Mouse (Mus musculus): ENCODE measurements around the gene Fancl. TPM values are rescaled to one million over a fixed set of nuclear protein-coding genes. Genes with fewer than 3 reads are reported as not detected.

The Fancl gene
- polyA plus RNA-seq, 1 experiment from 2014 or later = 24.9 TPM

GRCm38 (mm10) chr11:26451228-26451627 lies 65.3 kb downstream of the Fancl start:
- Histone ChIP-seq H3K27me3 (ENCODE audit: control insufficient read depth, insufficient read depth, low read length) (no peaks in the 10 kb centered on the region), H3K4me3 (ENCODE audit: low read depth, low read length) (no peak overlapping the region), H3K36me3 (ENCODE audit: control insufficient read depth, insufficient read depth, low read length) (no peaks in the 10 kb centered on the region), H3K4me1 (ENCODE audit: control insufficient read depth, insufficient read depth, low read length) (0 out of 2 replicates have a peak, but pooled peaks cover 2% of the 10 kb centered on the region), H3K4me2 (no peak overlapping the region), H3K9me3 (replicated peaks; ENCODE audit: control insufficient read depth, low read length) (no peaks in the 10 kb centered on the region), H3K27ac (ENCODE audit: low read depth, low read length) (no peak overlapping the region), H3K9ac (ENCODE audit: low read depth, low read length) (no peak overlapping the region)
- whole genome bisulfite sequencing (ENCODE audit: insufficient replicate concordance) = 84% methylated on average over 2 of the region's 2 CpGs
- ATAC-seq (replicated peaks; ENCODE audit: insufficient number of reproducible peaks, low FRiP score, low TSS enrichment) = no peak

GRCm38 (mm10) chr11:26452693-26453092 lies 66.8 kb downstream of the Fancl start:
- no peak for ATAC-seq (replicated peaks; ENCODE audit: insufficient number of reproducible peaks, low FRiP score, low TSS enrichment)
- Histone ChIP-seq H3K27me3 (ENCODE audit: control insufficient read depth, insufficient read depth, low read length) (no peaks in the 10 kb centered on the region), H3K4me1 (ENCODE audit: control insufficient read depth, insufficient read depth, low read length) (0 out of 2 replicates have a peak, but pooled peaks cover 2% of the 10 kb centered on the region), H3K27ac (ENCODE audit: low read depth, low read length) (no peak overlapping the region), H3K9ac (ENCODE audit: low read depth, low read length) (no peak overlapping the region), H3K4me2 (no peak overlapping the region), H3K9me3 (replicated peaks; ENCODE audit: control insufficient read depth, low read length) (no peaks in the 10 kb centered on the region), H3K36me3 (ENCODE audit: control insufficient read depth, insufficient read depth, low read length) (no peaks in the 10 kb centered on the region), H3K4me3 (ENCODE audit: low read depth, low read length) (no peak overlapping the region)
- WGBS (ENCODE audit: insufficient replicate concordance) = 89% methylated on average over 4 of the region's 4 CpGs

GRCm38 (mm10) chr11:26454081-26454480 lies 68.1 kb downstream of the Fancl start:
- 84% methylated on average over 4 of the region's 4 CpGs for WGBS (ENCODE audit: insufficient replicate concordance)

GRCm38 (mm10) chr11:26477037-26477739 lies 91.3 kb downstream of the Fancl start:
- Histone ChIP-seq H3K4me1 (ENCODE audit: control insufficient read depth, insufficient read depth, low read length) (no peaks in the 10 kb centered on the region), H3K36me3 (ENCODE audit: control insufficient read depth, insufficient read depth, low read length) (no peaks in the 10 kb centered on the region), H3K4me3 (ENCODE audit: low read depth, low read length) (no peak overlapping the region), H3K9me3 (replicated peaks; ENCODE audit: control insufficient read depth, low read length) (no peaks in the 10 kb centered on the region), H3K27me3 (ENCODE audit: control insufficient read depth, insufficient read depth, low read length) (no peaks in the 10 kb centered on the region), H3K4me2 (no peak overlapping the region), H3K9ac (ENCODE audit: low read depth, low read length) (no peak overlapping the region), H3K27ac (ENCODE audit: low read depth, low read length) (no peak overlapping the region)
- WGBS (ENCODE audit: insufficient replicate concordance) = 74% methylated on average over 6 of the region's 6 CpGs
- no peak for ATAC-seq (replicated peaks; ENCODE audit: insufficient number of reproducible peaks, low FRiP score, low TSS enrichment)

More at GRCm38 (mm10) chr11:26454081-26454480, 68.1 kb downstream of the Fancl start:
- no peak overlapping the region for H3K4me3 ChIP-seq (ENCODE audit: low read depth, low read length)
- 0 out of 2 replicates have a peak, but pooled peaks cover 2% of the 10 kb centered on the region for H3K4me1 ChIP-seq (ENCODE audit: control insufficient read depth, insufficient read depth, low read length)
- no peaks in the 10 kb centered on the region for H3K36me3 ChIP-seq (ENCODE audit: control insufficient read depth, insufficient read depth, low read length)
- no peak overlapping the region for H3K4me2 ChIP-seq
- no peak overlapping the region for H3K9ac ChIP-seq (ENCODE audit: low read depth, low read length)
- no peak overlapping the region for H3K27ac ChIP-seq (ENCODE audit: low read depth, low read length)
- no peak for ATAC-seq (replicated peaks; ENCODE audit: insufficient number of reproducible peaks, low FRiP score, low TSS enrichment)
- H3K27me3 ChIP-seq (ENCODE audit: control insufficient read depth, insufficient read depth, low read length) = no peaks in the 10 kb centered on the region
- H3K9me3 ChIP-seq (replicated peaks; ENCODE audit: control insufficient read depth, low read length) = no peaks in the 10 kb centered on the region

GRCm38 (mm10) chr11:26481691-26482242 lies 95.8 kb downstream of the Fancl start:
- WGBS (ENCODE audit: insufficient replicate concordance) = 93% methylated on average over 3 of the region's 3 CpGs
- H3K4me3 ChIP-seq (ENCODE audit: low read depth, low read length) = no peak overlapping the region
- H3K36me3 ChIP-seq (ENCODE audit: control insufficient read depth, insufficient read depth, low read length) = no peaks in the 10 kb centered on the region
- no peak overlapping the region for H3K4me2 ChIP-seq
- H3K27ac ChIP-seq (ENCODE audit: low read depth, low read length) = no peak overlapping the region
- no peak for ATAC-seq (replicated peaks; ENCODE audit: insufficient number of reproducible peaks, low FRiP score, low TSS enrichment)
- H3K27me3 ChIP-seq (ENCODE audit: control insufficient read depth, insufficient read depth, low read length) = no peaks in the 10 kb centered on the region
- H3K9ac ChIP-seq (ENCODE audit: low read depth, low read length) = no peak overlapping the region
- H3K9me3 ChIP-seq (replicated peaks; ENCODE audit: control insufficient read depth, low read length) = no peaks in the 10 kb centered on the region
- no peaks in the 10 kb centered on the region for H3K4me1 ChIP-seq (ENCODE audit: control insufficient read depth, insufficient read depth, low read length)

GRCm38 (mm10) chr11:26489761-26490466 lies 104.0 kb downstream of the Fancl start:
- Histone ChIP-seq H3K4me2 (no peak overlapping the region), H3K4me1 (ENCODE audit: control insufficient read depth, insufficient read depth, low read length) (no peaks in the 10 kb centered on the region), H3K27me3 (ENCODE audit: control insufficient read depth, insufficient read depth, low read length) (no peaks in the 10 kb centered on the region), H3K36me3 (ENCODE audit: control insufficient read depth, insufficient read depth, low read length) (no peaks in the 10 kb centered on the region), H3K4me3 (ENCODE audit: low read depth, low read length) (no peak overlapping the region), H3K27ac (ENCODE audit: low read depth, low read length) (peak overlapping the region; percentile 35; the same call in 1 of the 2 replicates), H3K9ac (ENCODE audit: low read depth, low read length) (no peak overlapping the region), H3K9me3 (replicated peaks; ENCODE audit: control insufficient read depth, low read length) (no peaks in the 10 kb centered on the region)
- 53% methylated on average over 12 of the region's 12 CpGs for WGBS (ENCODE audit: insufficient replicate concordance)
- peak; percentile 61 for ATAC-seq (replicated peaks; ENCODE audit: insufficient number of reproducible peaks, low FRiP score, low TSS enrichment)

- 79% methylated on average over 5 of the region's 5 CpGs for WGBS (ENCODE audit: insufficient replicate concordance)
- Histone ChIP-seq H3K27ac (ENCODE audit: low read depth, low read length) (no peak overlapping the region), H3K27me3 (ENCODE audit: control insufficient read depth, insufficient read depth, low read length) (no peaks in the 10 kb centered on the region), H3K4me1 (ENCODE audit: control insufficient read depth, insufficient read depth, low read length) (no peaks in the 10 kb centered on the region), H3K4me2 (no peak overlapping the region), H3K36me3 (ENCODE audit: control insufficient read depth, insufficient read depth, low read length) (no peaks in the 10 kb centered on the region), H3K4me3 (ENCODE audit: low read depth, low read length) (no peak overlapping the region), H3K9me3 (replicated peaks; ENCODE audit: control insufficient read depth, low read length) (no peaks in the 10 kb centered on the region), H3K9ac (ENCODE audit: low read depth, low read length) (no peak overlapping the region)
- no peak for ATAC-seq (replicated peaks; ENCODE audit: insufficient number of reproducible peaks, low FRiP score, low TSS enrichment)
Measured at GRCm38 (mm10) chr11:26495951-26496350, 110.0 kb downstream of the Fancl start.

GRCm38 (mm10) chr11:26513683-26514082 lies 127.7 kb downstream of the Fancl start:
- Histone ChIP-seq H3K9ac (ENCODE audit: low read depth, low read length) (no peak overlapping the region), H3K27ac (ENCODE audit: low read depth, low read length) (no peak overlapping the region), H3K27me3 (ENCODE audit: control insufficient read depth, insufficient read depth, low read length) (no peaks in the 10 kb centered on the region), H3K4me3 (ENCODE audit: low read depth, low read length) (no peak overlapping the region), H3K4me1 (ENCODE audit: control insufficient read depth, insufficient read depth, low read length) (no peaks in the 10 kb centered on the region), H3K36me3 (ENCODE audit: control insufficient read depth, insufficient read depth, low read length) (no peaks in the 10 kb centered on the region), H3K4me2 (no peak overlapping the region), H3K9me3 (replicated peaks; ENCODE audit: control insufficient read depth, low read length) (no peaks in the 10 kb centered on the region)
- no peak for ATAC-seq (replicated peaks; ENCODE audit: insufficient number of reproducible peaks, low FRiP score, low TSS enrichment)
